Mouse (Mus musculus) heart, postnatal 10 days (tissue): ENCODE data around the gene Selenop. TPM values are rescaled to one million over a fixed set of nuclear protein-coding genes. Genes with fewer than 3 reads are reported as not detected.

Experiments used
- total RNA-seq, 2 experiments: library from RNA; stranded (reverse); gene quantifications; 2 replicates each; pipeline ENCODE4 v1.2.3; 2021

The Selenop gene
- total RNA-seq, 2 experiments from 2014 or later, result 257 to 282 TPM

Other genes with a start within 250 kb of the Selenop start
- under 1 TPM; 0.20 to 0.45 TPM for gene Ccdc152, start 35.0 kb downstream of the Selenop start, total RNA-seq